Mouse (Mus musculus): ENCODE data around the gene Slc2a2.

GRCm38 (mm10) chr3:28748151-28748550 is 50.4 kb downstream of the Slc2a2 start:
- TF ChIP-seq POLR2A (IDR thresholded peaks at IDR 0.05; ENCODE audit: low read depth, low read length) (no peak), CTCF (IDR thresholded peaks at IDR 0.05; ENCODE audit: extremely low read depth, insufficient read length, insufficient replicate concordance, low read depth, low read length) (no peak)

Measured in small intestine, adult 2 months (tissue).